In genomic region chr12:83131405-83131804, GRCm38 (mm10) we compare ENCODE assay signal across 24 mouse cellular contexts.
DNase-seq lines count a peak whose midpoint lies in the region; ATAC-seq and TF ChIP-seq lines count a peak whose summit lies in the region.
"Had no signal": no experiment of that assay in that cellular context is flagged by ENCODE, and none has a peak within 500 bp of the region (broad histone marks: within the 10 kb centered on the region; RNA-seq: fewer than 3 reads in every experiment).

No protein-coding gene starts in this region.

- TF ChIP-seq POLR2A in kidney, adult 2 months (IDR thresholded peaks at IDR 0.05; ENCODE audit: low read depth, low read length) = no peak
- no peak for TF ChIP-seq POLR2A in brain, embryonic 14.5 days (IDR thresholded peaks at IDR 0.05; ENCODE audit: borderline replicate concordance, extremely low read depth, insufficient read depth, insufficient read length, poor library complexity, severe bottlenecking)

- 82% methylated on average over 4 of the region's 4 CpGs for WGBS in kidney, adult 2 months
- WGBS in kidney, embryonic 14.5 days = 77% methylated on average over 4 of the region's 4 CpGs
- WGBS in midbrain, embryonic 13.5 days = 36% methylated on average over 4 of the region's 4 CpGs
- WGBS in midbrain, embryonic 15.5 days = 44% methylated on average over 4 of the region's 4 CpGs

- H3K4me3 ChIP-seq in kidney, adult 2 months (ENCODE audit: insufficient read depth, low read depth, low read length) = no peak overlapping the region
- no peak overlapping the region for H3K4me3 ChIP-seq in kidney, embryonic 14.5 days (ENCODE audit: low read length)
- no peak overlapping the region for H3K4me3 ChIP-seq in midbrain, embryonic 13.5 days (replicated peaks)
- H3K4me3 ChIP-seq in midbrain, embryonic 15.5 days = no peak overlapping the region
- H3K4me3 ChIP-seq: heart, adult 2 months; heart, embryonic 12.5 days; hindbrain, embryonic 15.5 days; intestine, embryonic 15.5 days; limb, embryonic 10.5 days; limb, embryonic 15.5 days had no signal

- no peak overlapping the region for H3K9ac ChIP-seq in kidney, embryonic 14.5 days (ENCODE audit: low read depth, low read length)
- no peak overlapping the region for H3K9ac ChIP-seq in midbrain, embryonic 13.5 days (replicated peaks)
- no peak overlapping the region for H3K9ac ChIP-seq in midbrain, embryonic 15.5 days
- H3K9ac ChIP-seq: heart, embryonic 12.5 days; hindbrain, embryonic 15.5 days; intestine, embryonic 15.5 days; limb, embryonic 15.5 days; liver, embryonic 14.5 days had no signal

- no peaks in the 10 kb centered on the region for H3K4me1 ChIP-seq in kidney, adult 2 months (ENCODE audit: control insufficient read depth, insufficient read depth, low read length)
- H3K4me1 ChIP-seq in kidney, embryonic 14.5 days (ENCODE audit: control insufficient read depth, insufficient read depth, low read length) = peaks cover 9% of the 10 kb centered on the region
- H3K4me1 ChIP-seq in midbrain, embryonic 13.5 days (replicated peaks) = peaks cover 5% of the 10 kb centered on the region; the same call in 1 of the 2 replicates
- H3K4me1 ChIP-seq in midbrain, embryonic 15.5 days = 0 out of 2 replicates have a peak, but pooled peaks cover 6% of the 10 kb centered on the region

- DNase-seq in embryo, embryonic 11 days = peak; percentile 12
- no peak for DNase-seq in embryo, embryonic 9.5 days (ENCODE audit: extremely low spot score)
- DNase-seq in kidney, adult 2 months = peak; percentile 16
- peak; percentile 59 for DNase-seq in brain, embryonic 14.5 days (ENCODE audit: low read depth)
- no peak for DNase-seq in layer of hippocampus, postnatal 14 days (ENCODE audit: low spot score in 2 of 2)
- DNase-seq: adrenal gland, adult 8-10 months; cerebellum, adult 9-10 months; heart, adult 2 months; heart, postnatal 4 days; kidney, adult 8-10 months; kidney, postnatal 10 days; lung, postnatal 36 days; thymus, adult 2 months; thymus, postnatal 36 days had no signal

- H3K9me3 ChIP-seq in kidney, embryonic 14.5 days (ENCODE audit: control insufficient read depth, low read length) = no peaks in the 10 kb centered on the region
- no peaks in the 10 kb centered on the region for H3K9me3 ChIP-seq in midbrain, embryonic 13.5 days
- no peaks in the 10 kb centered on the region for H3K9me3 ChIP-seq in midbrain, embryonic 15.5 days
- H3K9me3 ChIP-seq: heart, embryonic 12.5 days; hindbrain, embryonic 15.5 days; intestine, embryonic 15.5 days; limb, embryonic 10.5 days; limb, embryonic 15.5 days had no signal

- ATAC-seq in kidney, embryonic 14.5 days (ENCODE audit: low FRiP score, low TSS enrichment) = no peak
- ATAC-seq in midbrain, embryonic 13.5 days = 0 out of 2 replicates have a peak, but pooled peaks have one; percentile 34
- no peak; the same call in 1 of the 2 replicates for ATAC-seq in midbrain, embryonic 15.5 days (replicated peaks)
- ATAC-seq: forebrain, embryonic 16.5 days; intestine, embryonic 15.5 days had no signal

- H3K4me2 ChIP-seq in kidney, embryonic 14.5 days (replicated peaks; ENCODE audit: low read depth, low read length) = no peak overlapping the region
- H3K4me2 ChIP-seq in midbrain, embryonic 13.5 days (replicated peaks) = no peak overlapping the region
- H3K4me2 ChIP-seq in midbrain, embryonic 15.5 days = no peak overlapping the region
- H3K4me2 ChIP-seq: heart, embryonic 12.5 days; hindbrain, embryonic 15.5 days; intestine, embryonic 15.5 days; limb, embryonic 15.5 days had no signal

- no peak overlapping the region for H3K27ac ChIP-seq in kidney, adult 2 months (ENCODE audit: insufficient read depth, low read depth, low read length)
- no peak overlapping the region for H3K27ac ChIP-seq in kidney, embryonic 14.5 days (ENCODE audit: low read depth, low read length)
- H3K27ac ChIP-seq in midbrain, embryonic 13.5 days = no peak overlapping the region
- H3K27ac ChIP-seq in midbrain, embryonic 15.5 days = no peak overlapping the region
- H3K27ac ChIP-seq: heart, adult 2 months; hindbrain, embryonic 15.5 days; intestine, embryonic 15.5 days; limb, embryonic 10.5 days; limb, embryonic 15.5 days; liver, embryonic 14.5 days had no signal

- TF ChIP-seq CTCF in kidney, adult 2 months (conservative IDR thresholded peaks at IDR 0.05; ENCODE audit: insufficient read depth, insufficient read length, low read depth, low read length) = no peak
- no peak for TF ChIP-seq CTCF in brain, embryonic 14.5 days (IDR thresholded peaks at IDR 0.05; ENCODE audit: borderline replicate concordance, extremely low read depth, insufficient read depth, insufficient read length)

- H3K36me3 ChIP-seq in kidney, adult 2 months (ENCODE audit: control insufficient read depth, insufficient read depth, low read length) = no peaks in the 10 kb centered on the region
- no peaks in the 10 kb centered on the region for H3K36me3 ChIP-seq in kidney, embryonic 14.5 days (ENCODE audit: control insufficient read depth, insufficient read depth, low read length)
- H3K36me3 ChIP-seq in midbrain, embryonic 13.5 days = no peaks in the 10 kb centered on the region
- H3K36me3 ChIP-seq in midbrain, embryonic 15.5 days (replicated peaks) = no peaks in the 10 kb centered on the region
- H3K36me3 ChIP-seq: heart, embryonic 12.5 days; hindbrain, embryonic 15.5 days; intestine, embryonic 15.5 days; limb, embryonic 10.5 days; limb, embryonic 15.5 days had no signal

- no peaks in the 10 kb centered on the region for H3K27me3 ChIP-seq in kidney, adult 2 months (replicated peaks; ENCODE audit: control insufficient read depth, insufficient read depth, low read length)
- H3K27me3 ChIP-seq in kidney, embryonic 14.5 days (ENCODE audit: control insufficient read depth, insufficient read depth, low read length) = no peaks in the 10 kb centered on the region
- no peaks in the 10 kb centered on the region for H3K27me3 ChIP-seq in midbrain, embryonic 13.5 days
- H3K27me3 ChIP-seq in midbrain, embryonic 15.5 days (replicated peaks) = no peaks in the 10 kb centered on the region
- H3K27me3 ChIP-seq: heart, embryonic 12.5 days; hindbrain, embryonic 15.5 days; intestine, embryonic 15.5 days; limb, embryonic 15.5 days had no signal

Comparison
In these comparisons a context has a peak if more than half of its experiments do, and no peak if none do; other contexts are left out.
1. DNase-seq: peak in embryo, embryonic 11 days (single experiment), kidney, adult 2 months (single experiment) and brain, embryonic 14.5 days (single experiment); none in embryo, embryonic 9.5 days (single experiment) and layer of hippocampus, postnatal 14 days (0 of 2).